Mouse (Mus musculus): ENCODE results near the gene Comt.

- TF ChIP-seq CTCF (IDR thresholded peaks at IDR 0.05) (no peak), POLR2A (IDR thresholded peaks at IDR 0.05; ENCODE audit: insufficient read depth, low read depth, low read length) (no peak)
Observed at GRCm38 (mm10) chr16:18409776-18410175, 16.9 kb downstream of the Comt start.

Measured in heart, adult 2 months (tissue).